Mouse (Mus musculus) stomach, embryonic 15.5 days (tissue): ENCODE measurements at regions not wholly inside any gene's neighbourhood (a gene's known extent, or its start where the extent isn't known, plus 50 kb on each side); places are given as distances from the start of the nearest gene placed in this dataset.
A peak's percentile ranks its signal among the peaks of the same experiment; 100 is the strongest.
"Not testable (repeated sequence)": the region's sequence is repeated elsewhere in the genome, so short reads cannot be mapped to it uniquely, and the experiment has no call there.

Experiments
- ATAC-seq: fragments of 200-750 bp; cut with Nextera tagmentation; 2 replicates; pipeline ENCODE4 v1.8.0; 2017; ENCODE audit warnings: low read depth, moderate number of reproducible peaks, moderate TSS enrichment; ENCODE audit not compliant: insufficient read depth, low FRiP score
- H3K27ac ChIP-seq: fragments of 300-500 bp; sonication (generic); 2 replicates; pipeline ENCODE4 v1.5.1; 2015; ENCODE audit warnings: mild to moderate bottlenecking, inconsistent platforms
- H3K27me3 ChIP-seq: fragments of 300-500 bp; sonication (generic); replicated peaks from 2 replicates; pipeline ENCODE4 v1.6.1; 2015; ENCODE audit warnings: inconsistent platforms
- H3K36me3 ChIP-seq: fragments of 300-500 bp; sonication (generic); 2 replicates; pipeline ENCODE4 v1.6.1; 2015; ENCODE audit warnings: inconsistent platforms
- H3K4me1 ChIP-seq: fragments of 300-500 bp; sonication (generic); 2 replicates; pipeline ENCODE4 v1.6.1; 2015; ENCODE audit warnings: inconsistent platforms
- H3K4me2 ChIP-seq: fragments of 300-500 bp; sonication (generic); 2 replicates; pipeline ENCODE4 v1.6.1; 2015; ENCODE audit warnings: mild to moderate bottlenecking, inconsistent platforms
- H3K4me3 ChIP-seq: fragments of 300-500 bp; sonication (generic); replicated peaks from 2 replicates; pipeline ENCODE4 v1.5.1; 2015; ENCODE audit warnings: inconsistent platforms
- H3K9ac ChIP-seq: fragments of 300-500 bp; sonication (generic); 2 replicates; pipeline ENCODE4 v1.6.1; 2015; ENCODE audit warnings: inconsistent platforms
- H3K9me3 ChIP-seq: fragments of 300-500 bp; sonication (generic); 2 replicates; pipeline ENCODE4 v1.6.1; 2016; ENCODE audit warnings: inconsistent platforms
- WGBS: fragments of 180-500 bp; shearing (Covaris S2); methylation state at CpG from one replicate; pipeline ENCODE4 v1.1.7; 2015; 5-methylcytosine and 5-hydroxymethylcytosine counted together

- Histone ChIP-seq H3K36me3 (no peaks in the 10 kb centered on the region), H3K4me1 (no peaks in the 10 kb centered on the region), H3K4me2 (no peak overlapping the region), H3K9me3 (no peaks in the 10 kb centered on the region), H3K27me3 (no peaks in the 10 kb centered on the region), H3K9ac (no peak overlapping the region), H3K4me3 (no peak overlapping the region), H3K27ac (no peak overlapping the region)
- ATAC-seq, result no peak
- WGBS, result 89% methylated on average over 1 of the region's 1 CpGs
Observed at GRCm38 (mm10) chr6:6496789-6497188, 81.7 kb downstream of the Sem1 start.

- WGBS, result 91% methylated on average over 4 of the region's 4 CpGs
- Histone ChIP-seq H3K4me1 (no peaks in the 10 kb centered on the region), H3K4me2 (no peak overlapping the region), H3K36me3 (no peaks in the 10 kb centered on the region), H3K27me3 (no peaks in the 10 kb centered on the region), H3K9ac (no peak overlapping the region), H3K9me3 (no peaks in the 10 kb centered on the region), H3K27ac (no peak overlapping the region), H3K4me3 (no peak overlapping the region)
- ATAC-seq, result no peak
Observed at GRCm38 (mm10) chr6:6496336-6496735, 82.1 kb downstream of the Sem1 start.

GRCm38 (mm10) chr6:6488191-6488590 is 90.3 kb downstream of the Sem1 start:
- Histone ChIP-seq H3K27me3 (no peaks in the 10 kb centered on the region), H3K4me1 (no peaks in the 10 kb centered on the region), H3K9me3 (no peaks in the 10 kb centered on the region), H3K4me2 (no peak overlapping the region), H3K36me3 (no peaks in the 10 kb centered on the region), H3K4me3 (no peak overlapping the region), H3K9ac (no peak overlapping the region), H3K27ac (no peak overlapping the region)
- ATAC-seq, result no peak
- WGBS, result 87% methylated on average over 4 of the region's 4 CpGs

GRCm38 (mm10) chr6:6481596-6481995 is 96.9 kb downstream of the Sem1 start:
- not testable (repeated sequence) for H3K9me3 ChIP-seq, ATAC-seq, H3K36me3 ChIP-seq, H3K27ac ChIP-seq, H3K4me2 ChIP-seq, H3K9ac ChIP-seq, H3K27me3 ChIP-seq, H3K4me1 ChIP-seq, H3K4me3 ChIP-seq
- 88% methylated on average over 1 of the region's 1 CpGs for WGBS

GRCm38 (mm10) chr6:6470397-6470796 is 108.1 kb downstream of the Sem1 start:
- Histone ChIP-seq H3K4me2 (no peak overlapping the region), H3K4me3 (no peak overlapping the region), H3K9ac (no peak overlapping the region), H3K4me1 (no peaks in the 10 kb centered on the region), H3K9me3 (no peaks in the 10 kb centered on the region), H3K36me3 (no peaks in the 10 kb centered on the region), H3K27me3 (no peaks in the 10 kb centered on the region), H3K27ac (no peak overlapping the region)
- 53% methylated on average over 8 of the region's 8 CpGs for WGBS
- no peak for ATAC-seq

- Histone ChIP-seq H3K36me3 (no peaks in the 10 kb centered on the region), H3K27ac (no peak overlapping the region), H3K9me3 (no peaks in the 10 kb centered on the region), H3K9ac (no peak overlapping the region), H3K4me3 (no peak overlapping the region), H3K27me3 (no peaks in the 10 kb centered on the region), H3K4me2 (no peak overlapping the region), H3K4me1 (no peaks in the 10 kb centered on the region)
- whole genome bisulfite sequencing, result 17% methylated on average over 1 of the region's 1 CpGs
- no peak for ATAC-seq
Observed at GRCm38 (mm10) chr6:6467526-6467925, 110.9 kb downstream of the Sem1 start.

GRCm38 (mm10) chr6:6466231-6466630 is 112.2 kb downstream of the Sem1 start:
- Histone ChIP-seq H3K4me3 (no peak overlapping the region), H3K4me2 (no peak overlapping the region), H3K4me1 (no peaks in the 10 kb centered on the region), H3K36me3 (no peaks in the 10 kb centered on the region), H3K9ac (no peak overlapping the region), H3K27me3 (no peaks in the 10 kb centered on the region), H3K27ac (no peak overlapping the region), H3K9me3 (no peaks in the 10 kb centered on the region)
- 69% methylated on average over 2 of the region's 2 CpGs for WGBS
- no peak for ATAC-seq

- no peak overlapping the region for H3K4me2 ChIP-seq
- H3K4me3 ChIP-seq, result no peak overlapping the region
- peak; percentile 58; the same call in 1 of the 2 replicates for ATAC-seq
- no peaks in the 10 kb centered on the region for H3K27me3 ChIP-seq
- 14% methylated on average over 7 of the region's 7 CpGs for WGBS
- no peaks in the 10 kb centered on the region for H3K4me1 ChIP-seq
- H3K9me3 ChIP-seq, result no peaks in the 10 kb centered on the region
- no peaks in the 10 kb centered on the region for H3K36me3 ChIP-seq
- H3K27ac ChIP-seq, result no peak overlapping the region
- H3K9ac ChIP-seq, result no peak overlapping the region
Observed at GRCm38 (mm10) chr6:6463807-6464470, 114.5 kb downstream of the Sem1 start.

GRCm38 (mm10) chr6:6459918-6460239 is 118.6 kb downstream of the Sem1 start:
- no peak for ATAC-seq
- H3K9me3 ChIP-seq, result no peaks in the 10 kb centered on the region
- H3K27ac ChIP-seq, result no peak overlapping the region
- no peak overlapping the region for H3K9ac ChIP-seq
- no peak overlapping the region for H3K4me3 ChIP-seq
- no peaks in the 10 kb centered on the region for H3K27me3 ChIP-seq
- H3K36me3 ChIP-seq, result no peaks in the 10 kb centered on the region
- 20% methylated on average over 2 of the region's 2 CpGs for WGBS
- H3K4me2 ChIP-seq, result no peak overlapping the region
- no peaks in the 10 kb centered on the region for H3K4me1 ChIP-seq

- 26% methylated on average over 14 of the region's 14 CpGs for WGBS
- H3K9ac ChIP-seq, result no peak overlapping the region
- no peaks in the 10 kb centered on the region for H3K27me3 ChIP-seq
- no peak for ATAC-seq
- no peaks in the 10 kb centered on the region for H3K36me3 ChIP-seq
- H3K4me3 ChIP-seq, result no peak overlapping the region
- no peak overlapping the region for H3K4me2 ChIP-seq
- no peaks in the 10 kb centered on the region for H3K4me1 ChIP-seq
- H3K9me3 ChIP-seq, result no peaks in the 10 kb centered on the region
- H3K27ac ChIP-seq, result no peak overlapping the region
Observed at GRCm38 (mm10) chr6:6459006-6459917, 119.2 kb downstream of the Sem1 start.

GRCm38 (mm10) chr6:6457726-6458125 is 120.7 kb downstream of the Sem1 start:
- no peak for ATAC-seq
- Histone ChIP-seq H3K4me3 (no peak overlapping the region), H3K4me1 (no peaks in the 10 kb centered on the region), H3K27ac (no peak overlapping the region), H3K36me3 (no peaks in the 10 kb centered on the region), H3K9ac (no peak overlapping the region), H3K9me3 (no peaks in the 10 kb centered on the region), H3K4me2 (no peak overlapping the region), H3K27me3 (no peaks in the 10 kb centered on the region)
- WGBS, result 55% methylated on average over 4 of the region's 4 CpGs

GRCm38 (mm10) chr6:6457001-6457400 is 121.5 kb downstream of the Sem1 start:
- WGBS, result 62% methylated on average over 5 of the region's 5 CpGs
- no peak overlapping the region for H3K4me2 ChIP-seq
- ATAC-seq, result no peak
- no peaks in the 10 kb centered on the region for H3K27me3 ChIP-seq
- H3K4me3 ChIP-seq, result no peak overlapping the region
- no peaks in the 10 kb centered on the region for H3K4me1 ChIP-seq
- no peak overlapping the region for H3K9ac ChIP-seq
- H3K36me3 ChIP-seq, result no peaks in the 10 kb centered on the region
- H3K9me3 ChIP-seq, result no peaks in the 10 kb centered on the region
- no peak overlapping the region for H3K27ac ChIP-seq
